Mouse (Mus musculus) midbrain, embryonic 12.5 days (tissue): ENCODE measurements around the gene Agbl5. TPM values are rescaled to one million over a fixed set of nuclear protein-coding genes. Genes with fewer than 3 reads are reported as not detected.

Experiments
- polyA plus RNA-seq: library from polyadenylated mRNA; unstranded; fragments of >200 nt; fragmentation: Nextera tagmentation; extraction: Ambion mirVana; gene quantifications from 2 replicates; pipeline ENCODE4 v1.2.1, GENCODE M21; 2016

Gene Agbl5
- polyA plus RNA-seq, 1 experiment from 2014 or later = 30.6 TPM

Other genes with a start within 250 kb of the Agbl5 start
- gene Slc35f6, start 240.8 kb upstream of the Agbl5 start, polyA plus RNA-seq = 25.4 and 29.1 TPM in 2 replicates
- 268 and 290 TPM in 2 replicates for gene Cenpa, start 221.9 kb upstream of the Agbl5 start, polyA plus RNA-seq
- gene Dpysl5, start 177.1 kb upstream of the Agbl5 start, polyA plus RNA-seq = 136 and 153 TPM in 2 replicates
- gene Mapre3, start 74.1 kb upstream of the Agbl5 start, polyA plus RNA-seq = 69.3 and 77.7 TPM in 2 replicates
- 58.4 and 65.5 TPM in 2 replicates for gene Tmem214, start 20.7 kb upstream of the Agbl5 start, polyA plus RNA-seq
- gene Ost4, start 19.1 kb downstream of the Agbl5 start, polyA plus RNA-seq = 298 and 304 TPM in 2 replicates
- gene Emilin1, start 24.7 kb downstream of the Agbl5 start, polyA plus RNA-seq = 49.8 and 79.9 TPM in 2 replicates
- 5.6 TPM in 2 replicates for gene Khk, start 32.7 kb downstream of the Agbl5 start, polyA plus RNA-seq
- 7.8 and 9.0 TPM in 2 replicates for gene Cgref1, start 56.9 kb downstream of the Agbl5 start, polyA plus RNA-seq
- 121 and 131 TPM in 2 replicates for gene Preb, start 71.7 kb downstream of the Agbl5 start, polyA plus RNA-seq
- not detected in 2 replicates for gene Tcf23, start 80.0 kb downstream of the Agbl5 start, polyA plus RNA-seq
- gene Atraid, start 159.6 kb downstream of the Agbl5 start, polyA plus RNA-seq = 117 and 120 TPM in 2 replicates
- 11.7 and 12.9 TPM in 2 replicates for gene Slc5a6, start 160.2 kb downstream of the Agbl5 start, polyA plus RNA-seq
- gene Cad, start 166.1 kb downstream of the Agbl5 start, polyA plus RNA-seq = 39.2 and 39.7 TPM in 2 replicates
- gene Dnajc5g, start 217.6 kb downstream of the Agbl5 start, polyA plus RNA-seq = not detected in 2 replicates
- gene Slc30a3, start 219.5 kb downstream of the Agbl5 start, polyA plus RNA-seq = 10.7 and 11.2 TPM in 2 replicates
- not detected in 2 replicates for gene Trim54, start 228.0 kb downstream of the Agbl5 start, polyA plus RNA-seq